Mouse (Mus musculus) 416B (cell line): ENCODE measurements around the gene 2010111I01Rik.
"Not testable (repeated sequence)": the region's sequence is repeated elsewhere in the genome, so short reads cannot be mapped to it uniquely, and the experiment has no call there.

Experiments
- DNase-seq: peaks from one replicate; pipeline ENCODE4 v3.0.0; 2011; ENCODE audit warnings: low read depth

2010111I01Rik gene

DNA sequence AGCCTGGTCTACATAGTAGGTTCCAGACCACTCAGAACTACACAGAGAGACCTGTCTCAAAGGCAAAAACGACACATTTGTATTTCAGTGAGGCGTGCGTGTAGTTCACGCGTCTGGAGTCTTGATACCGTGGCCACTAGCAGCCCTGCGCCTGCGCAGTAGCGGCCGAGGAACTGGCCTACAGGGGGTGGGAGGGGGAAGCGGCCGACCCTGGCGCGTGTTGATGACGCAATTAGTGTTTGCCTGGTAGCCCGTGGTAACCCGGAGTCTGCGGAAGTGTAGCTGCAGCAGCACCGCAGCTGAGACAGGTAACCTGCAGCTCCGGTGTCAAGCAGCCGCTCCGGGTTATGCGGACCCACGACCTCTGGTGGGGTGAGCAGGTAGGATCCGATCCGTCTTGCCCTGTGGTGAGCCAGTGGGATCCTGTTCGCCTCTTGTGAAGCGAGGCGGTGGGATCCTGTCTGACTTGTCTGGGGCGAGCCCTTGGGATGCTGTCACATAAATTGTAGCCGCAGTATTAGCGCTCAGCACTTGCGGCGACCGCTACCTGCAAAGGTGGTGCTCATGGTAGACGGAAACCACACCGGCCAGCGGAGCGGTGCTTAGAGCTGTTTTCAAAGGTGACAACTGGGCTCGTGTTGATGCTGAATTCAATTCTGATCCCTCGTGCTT, at the start of gene 2010111I01Rik:
TSS of gene 2010111I01Rik (plus strand) at position 254 of the 672 bp plus-strand sequence.
- DNase-seq, result peak; percentile 96

DNA sequence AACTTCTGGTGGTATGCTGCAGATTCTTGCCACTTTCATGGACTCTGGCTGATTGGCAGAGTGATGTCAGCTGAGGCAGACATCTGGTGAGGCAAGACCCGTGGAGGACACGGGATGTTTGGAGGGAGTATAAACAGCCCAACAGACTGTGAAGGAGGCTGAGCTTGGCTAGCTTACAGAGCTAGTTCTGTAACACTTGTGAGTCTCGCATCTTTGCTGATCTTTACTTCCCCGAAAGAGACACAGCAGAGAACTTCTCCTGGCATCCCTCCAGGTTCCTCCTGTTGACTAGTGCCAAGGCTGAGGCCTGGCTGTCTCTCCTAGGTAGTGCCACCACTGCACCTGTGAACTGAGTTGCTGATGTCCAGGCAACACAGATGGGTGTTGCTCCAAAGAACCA, 48.0 kb upstream of the 2010111I01Rik start:
- peak; percentile 16 for DNase-seq

DNA sequence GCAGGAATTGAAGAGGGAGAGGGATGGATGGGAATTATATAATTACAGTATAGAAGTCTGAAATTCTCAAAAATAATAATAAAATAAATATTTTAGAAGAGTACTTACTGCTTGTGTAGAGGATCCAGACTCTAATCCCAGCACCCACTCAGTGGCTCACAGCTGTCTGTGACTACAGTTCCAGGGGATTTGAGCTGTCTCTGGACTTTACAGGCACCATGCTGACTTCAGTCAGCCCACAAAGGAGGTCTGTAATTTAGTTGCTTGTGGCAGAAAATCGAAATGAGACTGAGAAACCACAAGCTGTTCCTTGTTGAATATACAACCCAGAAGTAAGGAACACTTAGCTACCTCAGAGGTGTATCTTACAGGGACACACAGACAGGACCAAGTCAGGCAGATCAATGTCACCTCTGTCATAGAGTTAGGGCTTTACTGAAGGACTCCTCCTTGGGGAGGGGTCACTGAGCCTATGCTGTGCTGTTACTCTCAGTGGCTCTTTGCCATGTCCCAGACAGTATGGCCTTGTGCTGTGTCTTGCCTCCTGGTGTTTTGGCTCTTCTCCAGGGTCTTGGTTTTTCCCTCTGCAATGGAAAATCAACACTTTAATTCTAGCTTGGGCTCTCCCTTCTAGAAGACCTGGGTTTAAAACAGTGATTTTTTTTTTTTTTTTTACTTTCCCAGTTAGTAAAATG, 47.1 kb upstream of the 2010111I01Rik start:
- peak; percentile 11 for DNase-seq

DNA sequence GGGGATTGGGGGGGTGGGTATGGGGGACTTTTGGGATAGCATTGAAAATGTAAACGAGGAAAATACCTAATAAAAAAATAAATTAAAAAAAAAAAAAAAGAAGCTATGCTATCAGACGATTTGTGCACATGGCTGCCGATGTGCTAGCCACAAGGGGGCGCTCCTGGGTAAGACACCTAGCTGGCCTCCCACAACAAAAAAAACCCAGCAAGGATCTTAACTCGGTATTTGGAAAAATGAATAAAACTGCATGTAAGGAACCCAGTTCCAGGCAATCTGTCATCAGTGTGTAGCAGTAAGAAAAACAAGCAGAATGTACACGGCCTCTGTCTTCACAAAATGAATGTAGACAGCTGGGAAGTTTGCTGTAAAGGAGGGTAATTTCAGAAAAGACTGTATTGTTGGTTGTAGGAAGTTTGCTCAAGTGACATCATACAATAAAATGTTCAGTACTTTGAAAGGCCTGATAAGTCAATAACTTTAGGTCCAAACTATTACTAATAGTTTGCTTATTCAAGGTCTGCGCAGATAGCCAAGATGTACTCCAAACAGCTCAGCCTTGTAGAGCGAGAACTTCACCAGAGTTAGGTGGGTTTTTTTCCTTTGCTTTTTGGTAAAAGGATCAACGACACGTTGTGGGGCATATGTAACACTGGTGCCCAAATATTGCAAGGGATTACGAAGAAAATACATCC, 44.9 kb upstream of the 2010111I01Rik start:
- DNase-seq, result peak; percentile 80

DNA sequence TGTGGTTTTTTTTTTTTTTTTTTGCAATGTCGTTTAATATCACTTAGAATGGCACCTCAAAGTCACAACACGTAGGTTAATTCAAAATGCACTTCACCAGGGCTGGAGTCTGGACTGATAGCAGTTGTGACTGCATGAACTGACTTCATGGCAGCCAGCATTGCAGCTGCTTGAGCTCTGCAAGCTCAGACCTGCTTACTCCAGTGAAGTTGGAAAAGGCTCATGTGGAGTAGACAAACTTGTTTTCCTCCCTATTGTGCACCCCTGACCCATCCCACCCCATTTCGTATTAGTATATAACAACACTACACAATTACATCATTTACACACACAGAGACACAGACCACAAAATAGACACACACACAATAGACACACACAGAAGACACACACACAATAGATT, 42.0 kb upstream of the 2010111I01Rik start:
- no peak for DNase-seq

DNA sequence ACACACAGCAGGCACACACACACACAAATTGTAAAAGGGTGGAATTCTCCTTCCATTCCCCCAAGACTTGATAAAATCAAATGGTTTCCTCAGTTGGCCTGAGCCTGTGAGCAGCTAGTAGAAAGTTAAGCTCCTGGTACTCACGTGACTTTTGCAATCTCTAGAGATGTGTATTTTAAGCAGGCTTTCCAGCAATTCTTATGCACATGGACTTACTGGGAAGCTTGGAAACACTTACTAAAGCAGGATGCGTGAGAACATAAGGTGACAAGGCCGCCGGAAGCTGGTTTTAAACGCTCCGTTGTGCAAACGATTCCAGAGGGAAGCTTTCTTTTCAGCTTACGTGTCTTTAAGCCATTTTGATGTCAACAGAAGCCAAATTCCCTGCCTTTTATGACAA, 41.5 kb upstream of the 2010111I01Rik start:
- no peak for DNase-seq

DNA sequence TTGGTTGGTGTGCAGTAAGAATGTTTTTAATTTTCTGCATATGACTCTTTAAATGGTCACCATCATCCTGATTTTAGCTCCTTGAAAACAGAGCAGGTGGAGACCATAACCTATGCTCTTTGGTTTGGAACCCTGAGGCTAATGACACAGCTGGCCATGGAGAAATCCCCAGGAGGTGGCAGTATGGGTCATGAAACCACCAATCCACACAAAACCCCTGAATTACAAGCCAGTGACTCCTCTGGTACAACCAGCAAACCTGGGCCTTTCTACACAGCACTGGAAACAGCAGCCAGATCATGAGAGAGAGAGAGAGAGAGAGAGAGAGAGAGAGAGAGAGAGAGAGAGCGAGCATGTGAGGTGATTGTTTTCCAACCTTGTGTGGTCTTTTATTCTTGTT, 38.2 kb upstream of the 2010111I01Rik start:
- DNase-seq, result peak; percentile 72

DNA sequence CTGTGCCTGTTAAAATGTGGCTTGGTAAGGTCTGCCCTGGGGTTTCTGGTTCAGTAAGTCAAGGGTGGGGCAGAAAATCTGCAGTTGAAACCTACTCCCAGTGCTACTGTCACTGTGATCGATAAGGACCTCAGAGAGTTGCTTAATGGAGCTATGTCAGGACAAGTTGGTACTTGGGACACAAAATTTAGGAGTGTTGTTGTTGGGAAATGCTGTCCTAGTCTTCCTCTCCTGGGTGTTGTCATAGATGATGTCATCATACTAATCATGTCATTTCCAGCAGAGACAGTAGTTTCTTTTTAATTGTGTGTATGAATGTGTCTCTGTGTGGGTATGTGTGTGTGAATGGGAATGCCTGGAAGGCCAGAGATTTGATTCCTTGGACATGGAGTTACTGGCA, 37.2 kb upstream of the 2010111I01Rik start:
- no peak for DNase-seq

DNA sequence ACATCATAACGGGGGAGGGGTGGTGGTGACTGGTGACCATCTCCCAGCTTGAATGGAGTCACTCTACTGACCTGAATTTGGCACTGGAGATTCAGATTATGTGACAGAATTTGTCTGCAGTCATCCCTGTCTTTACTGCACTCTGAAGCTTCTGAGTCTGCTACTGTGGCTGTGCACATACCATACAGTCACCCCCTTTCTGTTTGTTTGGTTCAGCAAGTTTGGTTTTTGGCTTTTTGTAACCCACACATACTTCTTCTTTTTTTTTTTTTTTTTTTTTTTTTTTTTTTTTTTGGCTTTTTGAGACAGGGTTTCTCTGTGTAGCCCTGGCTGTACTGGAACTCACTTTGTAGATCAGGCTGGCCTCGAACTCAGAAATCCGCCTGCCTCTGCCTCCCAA, 35.5 kb upstream of the 2010111I01Rik start:
- not testable (repeated sequence) for DNase-seq

DNA sequence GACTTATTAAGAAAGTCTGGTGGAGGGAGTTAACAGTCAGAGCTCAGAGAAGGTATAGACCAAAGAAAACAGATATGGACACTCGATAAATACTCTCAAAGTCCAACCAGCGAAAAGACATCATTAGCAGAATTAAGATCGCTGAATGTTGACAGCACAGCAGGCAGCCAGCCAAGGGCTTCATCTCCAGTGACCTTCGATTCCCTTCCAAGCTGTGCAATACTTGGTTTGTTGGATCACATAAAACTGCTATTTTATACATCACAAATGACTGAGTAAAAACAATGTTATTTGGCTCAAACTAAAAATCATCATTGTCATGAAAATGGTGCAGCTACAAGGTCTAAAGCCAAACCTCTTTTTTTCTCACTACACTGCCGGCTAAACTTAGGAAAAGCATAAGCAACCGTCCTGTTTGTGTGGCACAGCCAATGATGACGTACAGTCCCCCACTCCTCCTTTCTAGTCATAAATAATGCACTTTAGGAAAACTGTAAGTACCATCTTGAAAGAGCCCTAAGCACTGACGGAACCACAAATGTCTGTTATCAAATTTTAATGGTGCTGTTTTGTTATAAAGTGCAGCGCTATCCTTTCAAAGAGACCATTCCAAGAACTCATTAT, 34.8 kb upstream of the 2010111I01Rik start:
- DNase-seq, result no peak

DNA sequence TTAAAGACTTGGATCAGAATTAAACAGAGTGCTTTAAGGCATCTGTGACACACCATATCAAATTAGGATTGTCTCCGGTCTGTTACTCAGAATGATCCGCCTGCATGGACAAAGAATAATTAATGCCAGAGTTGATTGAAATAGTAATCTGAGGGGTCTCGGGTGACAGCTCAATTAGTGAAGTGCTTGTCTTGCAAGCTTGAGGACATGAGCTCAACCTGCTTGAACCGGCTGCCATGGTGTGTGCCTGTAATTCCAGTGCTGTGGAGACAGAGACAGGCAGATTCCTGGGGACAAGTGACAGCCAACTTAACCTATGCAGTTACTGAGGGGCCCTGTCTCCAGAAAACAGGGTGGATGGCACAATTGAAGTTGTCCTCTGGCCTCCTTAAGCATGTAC, 32.2 kb upstream of the 2010111I01Rik start:
- DNase-seq, result no peak

DNA sequence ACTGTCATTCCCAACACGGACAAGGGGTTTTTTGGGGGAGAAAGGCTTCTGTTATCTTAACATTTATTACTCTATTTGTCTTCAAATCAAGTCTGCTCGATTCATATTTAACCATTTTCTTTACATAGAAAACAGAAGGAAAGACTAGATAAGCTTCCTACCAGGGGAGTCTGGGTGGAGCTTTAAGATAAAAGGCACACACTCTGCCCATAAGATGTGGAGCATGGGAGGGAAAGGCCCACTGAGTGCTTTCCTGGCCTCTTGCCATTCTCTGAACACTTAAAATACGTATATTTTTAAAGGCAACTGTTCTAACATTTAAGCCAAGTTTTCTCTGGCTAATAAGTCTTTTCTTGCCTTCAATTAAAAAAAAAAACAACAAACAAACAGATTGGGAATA, 25.3 kb upstream of the 2010111I01Rik start:
- DNase-seq, result no peak

DNA sequence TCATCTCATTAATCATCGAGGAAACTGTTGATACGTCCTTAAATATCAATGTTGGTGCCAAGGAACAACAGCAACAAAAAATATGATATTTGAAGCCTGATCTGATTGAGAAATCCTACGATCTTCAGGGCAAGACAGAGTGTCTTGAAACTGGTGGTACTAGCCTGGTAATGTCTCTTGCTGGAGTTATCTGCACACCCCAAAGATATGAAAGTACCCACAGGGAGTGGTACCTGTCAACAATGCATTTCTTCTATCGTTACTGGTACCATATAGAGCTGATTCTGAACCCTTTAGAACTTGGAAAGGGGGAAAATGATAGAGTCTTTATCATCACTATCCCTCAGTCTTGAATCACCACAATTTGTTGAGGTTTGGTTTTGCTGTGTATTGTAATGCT, 24.9 kb upstream of the 2010111I01Rik start:
- no peak for DNase-seq

DNA sequence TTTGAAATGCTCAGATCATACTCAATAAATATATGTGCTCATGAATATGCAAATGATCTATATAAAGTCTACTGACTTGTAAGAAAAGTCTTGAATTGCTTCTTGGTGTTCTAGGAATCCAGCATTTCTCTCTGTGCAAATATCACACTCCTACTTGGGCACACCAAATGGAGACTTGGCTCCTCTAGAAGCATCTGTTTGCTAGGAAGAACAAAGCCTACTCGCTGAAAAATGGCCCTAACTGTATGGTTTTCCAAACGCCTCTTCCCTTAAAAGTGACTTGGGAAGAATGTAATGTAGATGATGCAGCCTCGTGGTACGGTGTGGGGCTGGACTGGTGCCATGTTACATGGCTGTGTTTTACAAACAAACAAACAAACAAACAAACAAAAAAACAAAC, 24.0 kb upstream of the 2010111I01Rik start:
- DNase-seq, result no peak

DNA sequence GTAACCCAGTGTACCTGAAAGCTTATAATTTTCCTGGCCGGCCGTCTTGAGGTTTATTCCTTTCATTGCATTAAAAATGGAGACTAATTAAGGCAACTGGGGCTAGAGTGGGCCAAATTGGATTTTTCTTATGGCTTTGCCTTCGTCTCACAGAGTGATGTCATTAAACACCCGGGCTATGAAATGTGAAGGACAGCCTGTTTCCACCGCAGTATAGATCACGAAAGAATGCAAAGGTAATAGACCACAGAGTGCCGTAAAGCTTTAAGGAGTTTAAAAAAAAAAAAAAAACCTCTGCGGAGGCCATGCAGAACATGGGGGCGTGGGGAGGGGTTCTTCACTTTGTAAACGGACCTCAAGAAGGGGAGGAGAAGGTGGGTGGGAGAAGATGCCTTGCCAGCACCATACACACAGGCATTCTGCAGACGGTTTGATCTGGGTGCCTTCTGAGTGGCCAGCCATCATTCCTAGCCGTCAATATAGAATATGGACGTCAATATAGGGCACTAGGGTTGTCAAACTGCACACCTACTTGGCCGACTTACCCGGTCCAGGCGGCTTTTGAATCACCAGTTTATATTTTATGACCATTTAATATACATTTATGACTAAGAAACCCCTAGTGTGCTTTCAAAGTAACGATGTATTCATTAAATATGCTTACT, 23.2 kb upstream of the 2010111I01Rik start:
- no peak for DNase-seq

DNA sequence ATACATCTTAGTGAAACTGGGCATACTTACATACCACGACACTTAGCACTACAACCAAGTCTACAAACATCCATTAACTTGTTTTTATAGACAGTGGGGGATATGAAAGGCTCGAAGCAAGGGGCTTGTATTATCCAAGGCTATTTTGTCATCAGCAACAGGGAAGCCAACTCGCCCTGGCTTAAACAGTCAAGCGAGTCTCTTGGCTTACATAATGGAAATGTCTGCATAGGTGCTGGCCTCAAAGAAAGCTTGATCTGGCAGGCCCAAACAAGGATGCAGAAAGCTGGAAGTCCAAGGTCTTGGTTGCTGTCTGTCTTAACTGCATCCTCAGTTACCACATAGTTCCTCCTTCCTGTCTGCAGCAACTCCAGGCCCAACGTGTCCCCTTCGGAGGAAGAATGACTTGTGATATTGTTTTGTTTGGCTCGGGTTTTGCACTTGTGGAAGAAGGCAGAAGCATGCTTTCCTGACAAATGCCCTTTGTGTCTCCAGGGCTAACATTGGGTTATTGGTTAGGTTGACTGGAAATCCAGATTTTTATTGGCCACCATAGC, 21.3 kb upstream of the 2010111I01Rik start:
- DNase-seq, result peak; percentile 70

DNA sequence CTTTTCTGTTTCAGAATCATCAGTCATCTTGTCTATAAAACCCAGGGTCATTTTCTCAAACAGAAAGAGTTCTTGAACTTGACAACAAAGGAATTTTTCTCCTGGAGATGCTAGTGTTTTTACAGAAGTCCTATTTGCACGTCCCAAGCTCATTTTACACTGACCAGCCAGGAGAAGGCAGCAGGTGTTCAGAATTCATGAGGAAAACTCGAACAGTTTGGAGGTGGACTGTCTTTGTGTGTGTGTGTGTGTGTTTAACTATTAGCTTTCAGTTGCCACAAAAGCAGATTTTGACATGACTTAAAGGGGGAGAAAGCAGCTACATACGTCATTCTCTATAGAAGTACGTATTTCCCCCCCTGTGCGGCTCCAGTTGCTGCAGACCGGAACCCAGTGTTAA, 20.6 kb upstream of the 2010111I01Rik start:
- DNase-seq, result no peak

DNA sequence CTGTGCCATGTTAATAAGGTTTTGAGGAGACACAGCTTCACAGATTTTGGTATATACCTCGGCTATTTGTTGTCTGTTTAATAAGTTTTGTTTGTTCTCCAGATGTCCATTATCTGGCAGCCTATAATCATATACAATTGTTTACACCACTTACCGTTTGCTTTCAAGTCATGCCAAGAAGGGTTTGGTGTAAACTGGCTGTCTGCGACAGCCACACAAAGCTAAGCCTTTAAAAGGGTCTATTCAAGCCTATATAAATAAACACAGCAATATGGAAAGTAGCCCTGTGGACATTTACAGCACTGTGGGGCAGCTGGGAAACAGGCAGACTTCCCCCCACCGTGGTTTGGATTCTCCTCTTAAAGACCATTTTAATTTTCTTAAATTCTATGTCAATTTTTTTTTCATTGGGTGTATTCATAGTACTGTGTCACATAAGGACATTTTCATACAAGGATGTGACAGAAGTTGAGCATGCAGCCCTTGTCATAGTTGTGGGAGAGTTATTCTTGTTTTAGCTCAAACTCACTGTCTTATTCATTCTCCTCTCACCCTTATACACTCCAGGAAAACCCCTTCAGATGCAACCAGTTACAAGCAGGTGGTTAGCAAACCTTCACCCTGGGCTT, 15.0 kb upstream of the 2010111I01Rik start:
- no peak for DNase-seq

DNA sequence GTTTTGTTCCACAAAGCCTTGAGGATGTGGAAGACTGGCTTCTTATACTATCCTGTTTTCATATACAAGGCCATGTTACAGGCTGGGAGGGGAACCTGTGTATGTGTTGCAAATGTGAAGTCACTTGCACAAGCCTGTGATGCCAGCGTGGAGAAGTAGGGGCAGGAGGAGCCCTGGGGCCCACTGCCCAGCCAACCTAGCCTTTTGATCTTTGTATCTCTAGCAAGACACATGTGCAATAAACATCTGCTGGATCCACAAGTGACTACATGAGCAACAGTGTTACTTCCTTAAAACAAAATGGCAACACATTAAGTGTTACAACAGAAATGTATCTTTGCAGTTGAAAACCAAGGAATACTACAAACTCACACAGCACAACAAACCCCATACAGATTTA, 13.1 kb upstream of the 2010111I01Rik start:
- peak; percentile 58 for DNase-seq

DNA sequence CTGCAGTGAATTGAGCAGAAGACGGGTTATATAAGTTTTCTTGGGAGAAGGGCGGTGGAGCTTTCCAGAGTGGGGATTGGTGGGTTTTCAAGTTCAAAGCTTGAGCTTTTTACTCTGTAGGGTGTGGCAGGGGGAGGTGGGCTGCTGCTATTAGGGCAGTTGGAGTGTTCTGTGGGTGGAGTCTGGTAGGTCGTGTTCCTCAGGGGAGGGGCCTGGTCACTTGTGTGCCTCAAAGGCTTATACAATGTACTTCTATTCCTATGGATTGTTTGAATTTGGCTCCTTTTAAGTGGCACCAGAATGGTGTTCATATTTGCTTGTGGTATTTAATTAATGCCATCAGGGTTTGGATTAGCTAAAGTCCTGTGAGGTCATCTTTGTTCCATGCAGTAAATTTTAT, 12.6 kb upstream of the 2010111I01Rik start:
- no peak for DNase-seq

DNA sequence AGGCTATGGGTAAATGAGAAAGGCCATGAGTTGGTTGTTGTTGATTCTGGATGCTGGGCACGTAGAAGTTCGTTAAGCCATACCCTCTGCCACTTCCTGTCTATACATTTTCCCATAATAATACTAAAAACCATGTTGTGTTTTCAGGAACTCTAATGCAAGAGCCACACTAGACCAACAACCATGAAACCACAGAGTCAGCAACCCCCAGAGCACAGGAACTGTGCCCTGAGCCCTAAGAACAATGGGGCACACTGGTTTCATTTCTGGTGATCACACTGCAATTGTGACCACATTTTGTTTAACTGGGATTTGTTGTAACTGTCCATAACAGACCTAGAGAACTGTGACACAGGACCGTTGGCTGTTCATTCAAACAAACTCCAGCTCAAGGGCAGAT, 12.1 kb upstream of the 2010111I01Rik start:
- peak; percentile 75 for DNase-seq
